Mouse (Mus musculus): ENCODE measurements around the gene Olfr1368. TPM values are rescaled to one million over a fixed set of nuclear protein-coding genes. Genes with fewer than 3 reads are reported as not detected.

The Olfr1368 gene
- polyA plus RNA-seq, 1 experiment from 2014 or later: not detected

DNA sequence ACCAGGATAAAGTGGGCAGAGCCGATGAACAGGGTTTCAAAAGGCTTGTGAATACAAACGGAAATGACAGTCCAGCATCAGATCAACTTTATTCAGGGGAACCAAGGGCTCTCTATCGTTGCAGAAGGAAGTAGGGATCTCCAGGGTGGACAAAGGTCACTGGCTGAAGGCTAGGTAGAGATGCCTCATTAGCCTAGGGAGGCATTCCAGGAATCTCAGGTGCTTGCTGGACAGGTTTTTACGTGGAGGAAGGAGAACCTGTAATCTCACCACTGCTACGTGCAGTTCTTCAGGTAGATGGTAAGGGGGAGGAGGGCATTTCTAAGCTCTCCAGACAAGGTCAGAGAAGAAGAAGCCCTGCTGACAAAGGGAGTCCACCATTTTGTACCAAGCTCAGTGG is 32.0 kb upstream of the Olfr1368 start:
- Histone ChIP-seq H3K4me1 (replicated peaks; ENCODE audit: control insufficient read depth, insufficient read depth, low read length) (peaks cover 27% of the 10 kb centered on the region), H3K36me3 (replicated peaks; ENCODE audit: control insufficient read depth, insufficient read depth) (peaks cover 6% of the 10 kb centered on the region; the same call in 1 of the 2 replicates), H3K27me3 (ENCODE audit: control insufficient read depth, insufficient read depth, low read length) (no peaks in the 10 kb centered on the region), H3K27ac (no peak overlapping the region), H3K4me3 (replicated peaks; ENCODE audit: low read length) (no peak overlapping the region), H3K4me2 (replicated peaks) (no peak overlapping the region), H3K9me3 (ENCODE audit: control insufficient read depth, low read length) (no peaks in the 10 kb centered on the region), H3K9ac (no peak overlapping the region)
- no peak for DNase-seq (ENCODE audit: low spot score)
- ATAC-seq (ENCODE audit: low FRiP score): no peak
- WGBS: 77% methylated on average over 5 of the region's 5 CpGs

GRCm38 (mm10) chr13:21176733-21177132 is 31.1 kb upstream of the Olfr1368 start:
- H3K36me3 ChIP-seq (replicated peaks; ENCODE audit: control insufficient read depth, insufficient read depth): no peaks in the 10 kb centered on the region
- H3K9ac ChIP-seq: no peak overlapping the region
- no peak for DNase-seq (ENCODE audit: low spot score)
- 52% methylated on average over 11 of the region's 11 CpGs for WGBS
- no peak for ATAC-seq (ENCODE audit: low FRiP score)
- no peaks in the 10 kb centered on the region for H3K9me3 ChIP-seq (ENCODE audit: control insufficient read depth, low read length)
- H3K4me1 ChIP-seq (replicated peaks; ENCODE audit: control insufficient read depth, insufficient read depth, low read length): peaks cover 18% of the 10 kb centered on the region
- H3K4me3 ChIP-seq (replicated peaks; ENCODE audit: low read length): no peak overlapping the region
- no peak overlapping the region for H3K27ac ChIP-seq
- no peak overlapping the region for H3K4me2 ChIP-seq (replicated peaks)
- H3K27me3 ChIP-seq (ENCODE audit: control insufficient read depth, insufficient read depth, low read length): no peaks in the 10 kb centered on the region

DNA sequence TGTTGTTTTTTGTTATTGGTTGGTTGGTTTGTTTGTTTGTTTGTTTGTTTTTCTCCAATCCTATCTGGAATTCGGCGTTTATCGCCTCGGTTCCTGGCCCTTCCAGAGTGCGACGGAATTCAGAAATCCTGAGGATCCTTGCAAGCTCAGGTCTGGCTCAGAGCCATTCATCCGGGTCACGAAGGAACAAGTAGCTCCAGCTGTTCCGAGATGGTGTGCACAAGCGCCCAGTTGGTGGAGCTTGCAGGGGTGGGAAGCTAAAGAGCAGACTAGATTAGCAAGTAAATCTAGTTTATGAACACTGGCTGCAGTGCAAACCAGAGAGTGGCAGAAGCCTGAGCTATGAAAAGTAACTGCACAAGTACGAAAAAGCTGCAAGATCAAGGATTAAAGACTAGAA is 27.4 kb upstream of the Olfr1368 start:
- H3K27ac ChIP-seq: peak overlapping the region; percentile 47; the same call in 1 of the 2 replicates
- H3K36me3 ChIP-seq (replicated peaks; ENCODE audit: control insufficient read depth, insufficient read depth): no peaks in the 10 kb centered on the region
- 0 out of 2 replicates have a peak, but pooled peaks have one; percentile 3 for ATAC-seq (ENCODE audit: low FRiP score)
- peak; percentile 75 for DNase-seq (ENCODE audit: low spot score)
- peak overlapping the region; percentile 52 for H3K4me3 ChIP-seq (replicated peaks; ENCODE audit: low read length)
- H3K4me1 ChIP-seq (replicated peaks; ENCODE audit: control insufficient read depth, insufficient read depth, low read length): peaks cover 7% of the 10 kb centered on the region; the same call in 1 of the 2 replicates
- no peaks in the 10 kb centered on the region for H3K27me3 ChIP-seq (ENCODE audit: control insufficient read depth, insufficient read depth, low read length)
- no peaks in the 10 kb centered on the region for H3K9me3 ChIP-seq (ENCODE audit: control insufficient read depth, low read length)
- H3K4me2 ChIP-seq (replicated peaks): peak overlapping the region; percentile 80
- WGBS: 1% methylated on average over 11 of the region's 11 CpGs
- H3K9ac ChIP-seq: peak overlapping the region; percentile 16; the same call in 1 of the 2 replicates

DNA sequence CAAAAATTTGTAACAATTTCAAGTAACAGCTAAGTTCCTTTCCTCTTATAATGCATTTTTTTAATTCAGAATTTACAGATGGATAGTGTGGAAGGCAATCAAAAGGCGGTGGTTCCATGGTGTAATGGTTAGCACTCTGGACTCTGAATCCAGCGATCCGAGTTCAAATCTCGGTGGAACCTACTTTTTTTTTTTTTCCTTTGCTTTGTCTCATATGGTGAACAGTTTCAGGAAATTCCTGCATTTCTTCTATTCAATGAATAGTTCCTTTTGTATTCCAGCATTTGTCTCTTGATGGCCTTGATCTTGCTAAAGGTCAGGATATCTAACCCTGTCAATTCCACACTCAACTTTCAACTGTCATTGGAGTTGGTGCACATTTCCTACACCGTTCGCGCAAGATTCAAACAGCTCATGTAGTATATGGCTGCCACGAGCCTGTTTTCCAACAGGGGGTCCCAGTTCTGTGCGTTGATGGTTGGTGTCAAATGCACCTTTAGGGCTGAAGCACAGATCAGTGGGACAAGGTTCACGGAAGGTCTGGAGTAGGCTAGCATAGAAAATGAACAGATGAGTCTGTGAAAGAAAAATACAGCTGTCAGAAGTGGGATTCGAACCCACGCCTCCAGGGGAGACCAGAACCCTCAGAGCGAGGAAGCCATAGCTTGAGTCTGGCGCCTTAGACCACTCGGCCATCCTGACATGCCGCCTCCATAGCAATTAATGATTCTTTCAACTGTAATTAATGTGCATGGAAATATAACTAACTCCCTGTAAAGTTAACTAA is 26.8 kb upstream of the Olfr1368 start:
- 2% methylated on average over 16 of the region's 16 CpGs for WGBS
- peak; percentile 48 for ATAC-seq (ENCODE audit: low FRiP score)
- H3K9ac ChIP-seq: no peak overlapping the region

GRCm38 (mm10) chr13:21171600-21172150 is 26.0 kb upstream of the Olfr1368 start:
- WGBS: 0% methylated on average over 12 of the region's 12 CpGs
- ATAC-seq (ENCODE audit: low FRiP score) (no peak), DNase-seq (ENCODE audit: low spot score) (peak; percentile 41)
- H3K4me3 ChIP-seq (replicated peaks; ENCODE audit: low read length): peak overlapping the region; percentile 52
- H3K27me3 ChIP-seq (ENCODE audit: control insufficient read depth, insufficient read depth, low read length): no peaks in the 10 kb centered on the region
- H3K9ac ChIP-seq: peak overlapping the region; percentile 49
- no peak overlapping the region for H3K27ac ChIP-seq
- H3K4me2 ChIP-seq (replicated peaks): peak overlapping the region; percentile 80
- H3K9me3 ChIP-seq (ENCODE audit: control insufficient read depth, low read length): no peaks in the 10 kb centered on the region
- H3K4me1 ChIP-seq (replicated peaks; ENCODE audit: control insufficient read depth, insufficient read depth, low read length): peaks cover 9% of the 10 kb centered on the region
- H3K36me3 ChIP-seq (replicated peaks; ENCODE audit: control insufficient read depth, insufficient read depth): no peaks in the 10 kb centered on the region

More for the DNA sequence above, 26.8 kb upstream of the Olfr1368 start:
- no peak overlapping the region for H3K27ac ChIP-seq
- H3K4me1 ChIP-seq (replicated peaks; ENCODE audit: control insufficient read depth, insufficient read depth, low read length): peaks cover 7% of the 10 kb centered on the region; the same call in 1 of the 2 replicates
- no peaks in the 10 kb centered on the region for H3K36me3 ChIP-seq (replicated peaks; ENCODE audit: control insufficient read depth, insufficient read depth)
- DNase-seq (ENCODE audit: low spot score): peak; percentile 95
- peak overlapping the region; percentile 80 for H3K4me2 ChIP-seq (replicated peaks)
- H3K4me3 ChIP-seq (replicated peaks; ENCODE audit: low read length): peak overlapping the region; percentile 52
- no peaks in the 10 kb centered on the region for H3K27me3 ChIP-seq (ENCODE audit: control insufficient read depth, insufficient read depth, low read length)
- no peaks in the 10 kb centered on the region for H3K9me3 ChIP-seq (ENCODE audit: control insufficient read depth, low read length)

- Histone ChIP-seq H3K4me3 (replicated peaks; ENCODE audit: low read length) (peak overlapping the region; percentile 52), H3K9ac (peak overlapping the region; percentile 49; the same call in 1 of the 2 replicates), H3K4me1 (replicated peaks; ENCODE audit: control insufficient read depth, insufficient read depth, low read length) (peaks cover 14% of the 10 kb centered on the region), H3K27me3 (ENCODE audit: control insufficient read depth, insufficient read depth, low read length) (no peaks in the 10 kb centered on the region; the same call in 1 of the 2 replicates), H3K9me3 (ENCODE audit: control insufficient read depth, low read length) (no peaks in the 10 kb centered on the region), H3K4me2 (replicated peaks) (peak overlapping the region; percentile 80), H3K27ac (no peak overlapping the region), H3K36me3 (replicated peaks; ENCODE audit: control insufficient read depth, insufficient read depth) (no peaks in the 10 kb centered on the region)
- DNase-seq (ENCODE audit: low spot score) (peak; percentile 29), ATAC-seq (ENCODE audit: low FRiP score) (no peak)
- 12% methylated on average over 15 of the region's 15 CpGs for WGBS
Observed at GRCm38 (mm10) chr13:21171156-21171530, 25.5 kb upstream of the Olfr1368 start.

DNA sequence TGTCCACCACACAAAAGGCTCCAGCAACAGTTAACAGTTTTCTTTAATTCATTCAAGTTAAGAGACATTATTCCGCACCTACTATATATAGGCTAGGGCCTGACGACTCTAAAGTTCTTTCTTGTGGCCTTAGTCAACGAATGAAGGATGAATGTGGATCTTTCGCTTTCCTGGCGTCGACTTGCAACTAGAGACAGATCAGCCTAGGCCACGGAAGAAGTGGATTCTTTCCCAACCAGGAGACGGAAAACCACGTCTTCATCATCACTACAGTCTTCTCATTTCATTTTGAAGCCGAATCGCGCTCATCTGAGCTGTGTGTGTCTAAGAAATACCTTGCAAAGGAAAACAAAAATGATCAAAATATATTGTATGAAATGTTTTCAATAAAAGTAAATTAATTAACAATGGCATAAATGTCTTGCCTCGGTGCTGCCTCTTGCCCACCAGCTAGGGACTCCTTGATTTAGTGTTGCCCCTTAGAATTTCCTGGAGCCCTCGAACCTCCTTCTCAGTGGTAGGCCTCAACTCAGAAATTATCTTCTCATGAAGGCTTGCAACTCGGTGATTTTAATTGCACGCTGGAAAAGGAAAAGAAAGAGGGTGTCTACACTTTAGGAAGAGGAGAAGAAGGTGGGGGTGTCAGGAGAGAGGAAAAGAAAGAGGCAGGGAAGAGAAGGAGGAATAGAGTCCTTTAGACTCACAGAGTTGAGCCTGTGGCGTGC is 24.9 kb upstream of the Olfr1368 start:
- DNase-seq (ENCODE audit: low spot score) (no peak), ATAC-seq (ENCODE audit: low FRiP score) (no peak)
- 42% methylated on average over 17 of the region's 17 CpGs for WGBS
- Histone ChIP-seq H3K4me2 (replicated peaks) (peak overlapping the region; percentile 80), H3K27me3 (ENCODE audit: control insufficient read depth, insufficient read depth, low read length) (no peaks in the 10 kb centered on the region; the same call in 1 of the 2 replicates), H3K9ac (peak overlapping the region; percentile 49; the same call in 1 of the 2 replicates), H3K4me3 (replicated peaks; ENCODE audit: low read length) (peak overlapping the region; percentile 52), H3K27ac (no peak overlapping the region), H3K36me3 (replicated peaks; ENCODE audit: control insufficient read depth, insufficient read depth) (no peaks in the 10 kb centered on the region), H3K9me3 (ENCODE audit: control insufficient read depth, low read length) (no peaks in the 10 kb centered on the region), H3K4me1 (replicated peaks; ENCODE audit: control insufficient read depth, insufficient read depth, low read length) (peaks cover 16% of the 10 kb centered on the region)

DNA sequence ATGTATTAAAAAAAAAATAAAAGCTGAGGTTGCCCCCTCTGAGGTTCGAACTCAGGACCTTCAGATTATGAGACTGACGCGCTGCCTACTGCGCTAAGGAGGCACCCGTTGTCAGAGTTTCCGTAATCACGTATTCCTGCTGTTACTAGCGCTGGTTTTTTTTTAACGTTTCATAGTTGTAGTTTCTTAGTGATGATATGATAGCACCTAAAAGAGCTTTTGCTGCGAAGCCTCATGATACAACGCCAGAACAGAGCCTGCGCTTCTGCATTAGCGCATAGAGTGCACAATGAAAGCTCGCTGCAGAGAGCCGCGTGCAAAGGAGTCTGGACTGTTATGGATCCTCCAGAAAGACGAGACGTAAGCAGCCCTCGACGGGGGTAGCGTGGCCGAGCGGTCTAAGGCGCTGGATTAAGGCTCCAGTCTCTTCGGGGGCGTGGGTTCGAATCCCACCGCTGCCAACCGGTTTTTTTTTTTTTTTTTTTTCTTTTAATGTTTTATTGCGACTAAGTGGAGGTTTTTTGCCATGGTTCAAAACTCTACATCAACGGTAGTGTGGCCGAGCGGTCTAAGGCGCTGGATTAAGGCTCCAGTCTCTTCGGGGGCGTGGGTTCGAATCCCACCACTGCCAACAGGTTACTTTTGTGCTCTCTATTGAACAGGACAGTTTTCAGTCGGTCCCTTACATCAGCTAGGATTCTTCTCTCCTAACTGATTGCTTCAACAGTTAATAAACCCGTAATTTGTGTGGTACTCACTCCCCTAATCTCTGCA is 24.2 kb upstream of the Olfr1368 start:
- Histone ChIP-seq H3K27me3 (ENCODE audit: control insufficient read depth, insufficient read depth, low read length) (peaks cover under 1% of the 10 kb centered on the region; the same call in 1 of the 2 replicates), H3K4me3 (replicated peaks; ENCODE audit: low read length) (peak overlapping the region; percentile 44), H3K4me1 (replicated peaks; ENCODE audit: control insufficient read depth, insufficient read depth, low read length) (peaks cover 16% of the 10 kb centered on the region), H3K27ac (peak overlapping the region; percentile 69; the same call in 1 of the 2 replicates), H3K36me3 (replicated peaks; ENCODE audit: control insufficient read depth, insufficient read depth) (no peaks in the 10 kb centered on the region), H3K4me2 (replicated peaks) (peak overlapping the region; percentile 80), H3K9me3 (ENCODE audit: control insufficient read depth, low read length) (no peaks in the 10 kb centered on the region), H3K9ac (peak overlapping the region; percentile 45; the same call in 1 of the 2 replicates)
- 1% methylated on average over 39 of the region's 39 CpGs for WGBS
- ATAC-seq (ENCODE audit: low FRiP score) (peak; percentile 85), DNase-seq (ENCODE audit: low spot score) (peak; percentile 98)
